Mouse (Mus musculus): Measurements from ENCODE around the gene Galc. TPM values are rescaled to one million over a fixed set of nuclear protein-coding genes. Genes with fewer than 3 reads are reported as not detected.

Galc gene
- polyA plus RNA-seq, 1 experiment from 2014 or later: 13.9 TPM

DNA sequence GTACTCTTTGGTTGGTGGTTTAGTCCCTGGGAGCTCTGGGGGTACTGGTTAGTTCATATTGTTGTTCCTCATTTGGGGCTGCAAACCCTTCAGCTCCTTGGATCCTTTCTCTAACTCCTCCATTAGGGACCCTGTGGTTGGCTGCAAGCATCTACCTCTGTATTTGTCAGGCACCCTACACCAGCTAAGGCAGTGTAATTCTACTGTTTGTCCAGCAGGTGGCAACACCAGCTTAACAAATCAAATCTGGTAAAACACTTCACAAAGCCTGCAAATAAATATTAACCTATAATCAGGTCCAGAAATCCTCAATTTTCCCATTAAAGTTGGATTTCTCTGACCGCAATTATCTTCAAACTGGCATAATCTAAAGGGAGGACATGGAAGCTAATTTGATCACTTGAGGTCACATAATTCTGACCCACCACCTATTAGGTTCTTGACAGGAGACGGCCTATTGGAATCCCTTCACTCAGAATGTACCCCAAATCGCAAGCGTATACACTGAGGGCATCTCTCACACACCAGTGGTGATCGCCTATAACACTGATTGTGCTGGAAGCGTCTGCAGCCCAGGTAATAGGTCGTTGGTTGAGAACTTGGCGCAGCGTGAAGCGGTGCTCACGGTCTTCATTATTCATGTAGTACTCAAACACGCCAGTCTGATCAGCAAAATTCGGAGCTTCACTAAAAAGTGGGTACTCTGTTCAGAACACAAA, 46.6 kb downstream of the Galc start:
- no peak overlapping the region for H3K4me3 ChIP-seq (replicated peaks; ENCODE audit: low read depth, low read length)
- peaks cover 7% of the 10 kb centered on the region; the same call in 1 of the 2 replicates for H3K4me1 ChIP-seq (ENCODE audit: control insufficient read depth, insufficient read depth, low read length)
- H3K27ac ChIP-seq (replicated peaks; ENCODE audit: low read depth, low read length): no peak overlapping the region
- H3K9ac ChIP-seq (replicated peaks; ENCODE audit: low read length): no peak overlapping the region
- peak; percentile 80 for DNase-seq
- peak; percentile 48; the same call in 1 of the 2 replicates for ATAC-seq (ENCODE audit: low FRiP score, low TSS enrichment)
- H3K27me3 ChIP-seq (ENCODE audit: control insufficient read depth, insufficient read depth, low read length): no peaks in the 10 kb centered on the region
- H3K4me2 ChIP-seq (ENCODE audit: low read length): no peak overlapping the region
- 0 out of 2 replicates have a peak, but pooled peaks cover 10% of the 10 kb centered on the region for H3K36me3 ChIP-seq (ENCODE audit: control insufficient read depth, insufficient read depth, low read length)
- 90% methylated on average over 13 of the region's 13 CpGs for WGBS
- no peaks in the 10 kb centered on the region for H3K9me3 ChIP-seq (ENCODE audit: control insufficient read depth, low read length)

GRCm38 (mm10) chr12:98210495-98210894, 48.8 kb downstream of the Galc start:
- no peaks in the 10 kb centered on the region for H3K27me3 ChIP-seq (ENCODE audit: control insufficient read depth, insufficient read depth, low read length)
- H3K9ac ChIP-seq (replicated peaks; ENCODE audit: low read length): no peak overlapping the region
- no peaks in the 10 kb centered on the region for H3K9me3 ChIP-seq (ENCODE audit: control insufficient read depth, low read length)
- H3K36me3 ChIP-seq (ENCODE audit: control insufficient read depth, insufficient read depth, low read length): peaks cover 16% of the 10 kb centered on the region; the same call in 1 of the 2 replicates
- no peak overlapping the region for H3K4me3 ChIP-seq (replicated peaks; ENCODE audit: low read depth, low read length)
- H3K4me2 ChIP-seq (ENCODE audit: low read length): no peak overlapping the region
- H3K4me1 ChIP-seq (ENCODE audit: control insufficient read depth, insufficient read depth, low read length): no peaks in the 10 kb centered on the region
- ATAC-seq (ENCODE audit: low FRiP score, low TSS enrichment): no peak
- no peak overlapping the region for H3K27ac ChIP-seq (replicated peaks; ENCODE audit: low read depth, low read length)
- WGBS: 93% methylated on average over 6 of the region's 6 CpGs
- no peak for DNase-seq

GRCm38 (mm10) chr12:98208104-98208503, 51.2 kb downstream of the Galc start:
- Histone ChIP-seq H3K4me3 (replicated peaks; ENCODE audit: low read depth, low read length) (no peak overlapping the region), H3K27me3 (ENCODE audit: control insufficient read depth, insufficient read depth, low read length) (no peaks in the 10 kb centered on the region), H3K4me1 (ENCODE audit: control insufficient read depth, insufficient read depth, low read length) (no peaks in the 10 kb centered on the region), H3K36me3 (ENCODE audit: control insufficient read depth, insufficient read depth, low read length) (peaks cover 12% of the 10 kb centered on the region; the same call in 1 of the 2 replicates), H3K9ac (replicated peaks; ENCODE audit: low read length) (no peak overlapping the region), H3K27ac (replicated peaks; ENCODE audit: low read depth, low read length) (no peak overlapping the region), H3K9me3 (ENCODE audit: control insufficient read depth, low read length) (no peaks in the 10 kb centered on the region), H3K4me2 (ENCODE audit: low read length) (no peak overlapping the region)
- no peak for DNase-seq
- 84% methylated on average over 10 of the region's 10 CpGs for WGBS
- ATAC-seq (ENCODE audit: low FRiP score, low TSS enrichment): no peak

DNA sequence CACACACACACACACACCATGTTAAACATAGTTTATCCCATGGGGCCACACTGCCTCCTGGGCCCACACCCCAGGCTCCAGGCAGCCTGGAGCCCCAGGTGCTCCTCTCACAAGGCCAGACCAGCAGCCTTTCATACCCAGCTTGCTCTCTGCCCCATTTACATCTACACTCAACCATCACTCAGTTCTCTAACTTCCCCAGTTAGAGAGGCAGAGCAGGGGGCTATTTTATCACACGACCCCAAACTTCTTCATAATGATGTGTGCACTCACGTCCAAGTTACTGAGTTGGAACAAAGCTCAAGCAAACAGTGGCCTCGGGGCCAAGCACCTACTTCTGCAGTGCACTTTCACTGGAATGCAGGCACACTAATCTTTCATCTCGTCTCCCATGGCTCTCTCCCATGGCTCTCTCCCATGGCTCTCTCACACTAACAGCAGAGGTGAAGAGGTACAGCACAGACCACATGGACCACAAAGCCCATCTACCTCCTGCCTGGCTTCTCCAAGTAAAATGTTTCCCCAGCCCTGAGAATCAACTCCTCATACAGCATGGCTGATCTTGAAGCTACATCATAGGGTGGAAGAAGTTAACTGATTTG, 53.7 kb downstream of the Galc start:
- Histone ChIP-seq H3K4me3 (replicated peaks; ENCODE audit: low read depth, low read length) (no peak overlapping the region), H3K4me1 (ENCODE audit: control insufficient read depth, insufficient read depth, low read length) (no peaks in the 10 kb centered on the region), H3K9ac (replicated peaks; ENCODE audit: low read length) (no peak overlapping the region), H3K4me2 (ENCODE audit: low read length) (no peak overlapping the region), H3K36me3 (ENCODE audit: control insufficient read depth, insufficient read depth, low read length) (peaks cover 14% of the 10 kb centered on the region; the same call in 1 of the 2 replicates), H3K27me3 (ENCODE audit: control insufficient read depth, insufficient read depth, low read length) (no peaks in the 10 kb centered on the region), H3K9me3 (ENCODE audit: control insufficient read depth, low read length) (no peaks in the 10 kb centered on the region), H3K27ac (replicated peaks; ENCODE audit: low read depth, low read length) (no peak overlapping the region)
- 70% methylated on average over 4 of the region's 4 CpGs for WGBS
- no peak for DNase-seq
- ATAC-seq (ENCODE audit: low FRiP score, low TSS enrichment): no peak

GRCm38 (mm10) chr12:98197401-98197800, 61.9 kb downstream of the Galc start:
- DNase-seq (no peak), ATAC-seq (ENCODE audit: low FRiP score, low TSS enrichment) (no peak)
- Histone ChIP-seq H3K9ac (replicated peaks; ENCODE audit: low read length) (no peak overlapping the region), H3K27ac (replicated peaks; ENCODE audit: low read depth, low read length) (no peak overlapping the region), H3K4me1 (ENCODE audit: control insufficient read depth, insufficient read depth, low read length) (no peaks in the 10 kb centered on the region), H3K4me3 (replicated peaks; ENCODE audit: low read depth, low read length) (no peak overlapping the region), H3K9me3 (ENCODE audit: control insufficient read depth, low read length) (no peaks in the 10 kb centered on the region), H3K36me3 (ENCODE audit: control insufficient read depth, insufficient read depth, low read length) (0 out of 2 replicates have a peak, but pooled peaks cover 2% of the 10 kb centered on the region), H3K27me3 (ENCODE audit: control insufficient read depth, insufficient read depth, low read length) (no peaks in the 10 kb centered on the region), H3K4me2 (ENCODE audit: low read length) (no peak overlapping the region)
- 81% methylated on average over 1 of the region's 1 CpGs for WGBS

- Histone ChIP-seq H3K9ac (replicated peaks; ENCODE audit: low read length) (no peak overlapping the region), H3K27me3 (ENCODE audit: control insufficient read depth, insufficient read depth, low read length) (no peaks in the 10 kb centered on the region), H3K4me1 (ENCODE audit: control insufficient read depth, insufficient read depth, low read length) (no peaks in the 10 kb centered on the region), H3K4me3 (replicated peaks; ENCODE audit: low read depth, low read length) (no peak overlapping the region), H3K27ac (replicated peaks; ENCODE audit: low read depth, low read length) (no peak overlapping the region), H3K9me3 (ENCODE audit: control insufficient read depth, low read length) (no peaks in the 10 kb centered on the region), H3K36me3 (ENCODE audit: control insufficient read depth, insufficient read depth, low read length) (no peaks in the 10 kb centered on the region), H3K4me2 (ENCODE audit: low read length) (no peak overlapping the region)
- WGBS: 93% methylated on average over 1 of the region's 1 CpGs
- DNase-seq: no peak
- no peak for ATAC-seq (ENCODE audit: low FRiP score, low TSS enrichment)
Observed at GRCm38 (mm10) chr12:98190201-98190600, 69.1 kb downstream of the Galc start.

- ATAC-seq (ENCODE audit: low FRiP score, low TSS enrichment) (no peak), DNase-seq (no peak)
- WGBS: 89% methylated on average over 9 of the region's 9 CpGs
- H3K4me1 ChIP-seq (ENCODE audit: control insufficient read depth, insufficient read depth, low read length): no peaks in the 10 kb centered on the region
- H3K27ac ChIP-seq (replicated peaks; ENCODE audit: low read depth, low read length): no peak overlapping the region
- H3K9me3 ChIP-seq (ENCODE audit: control insufficient read depth, low read length): no peaks in the 10 kb centered on the region
- H3K4me3 ChIP-seq (replicated peaks; ENCODE audit: low read depth, low read length): no peak overlapping the region
- no peak overlapping the region for H3K4me2 ChIP-seq (ENCODE audit: low read length)
- H3K36me3 ChIP-seq (ENCODE audit: control insufficient read depth, insufficient read depth, low read length): no peaks in the 10 kb centered on the region
- no peaks in the 10 kb centered on the region for H3K27me3 ChIP-seq (ENCODE audit: control insufficient read depth, insufficient read depth, low read length)
- no peak overlapping the region for H3K9ac ChIP-seq (replicated peaks; ENCODE audit: low read length)
Observed at GRCm38 (mm10) chr12:98189096-98189495, 70.2 kb downstream of the Galc start.

- H3K9me3 ChIP-seq (ENCODE audit: control insufficient read depth, low read length): no peaks in the 10 kb centered on the region
- H3K27ac ChIP-seq (replicated peaks; ENCODE audit: low read depth, low read length): no peak overlapping the region
- DNase-seq (no peak), ATAC-seq (ENCODE audit: low FRiP score, low TSS enrichment) (no peak)
- no peak overlapping the region for H3K4me3 ChIP-seq (replicated peaks; ENCODE audit: low read depth, low read length)
- WGBS: 87% methylated on average over 8 of the region's 8 CpGs
- no peaks in the 10 kb centered on the region for H3K4me1 ChIP-seq (ENCODE audit: control insufficient read depth, insufficient read depth, low read length)
- H3K27me3 ChIP-seq (ENCODE audit: control insufficient read depth, insufficient read depth, low read length): no peaks in the 10 kb centered on the region
- H3K4me2 ChIP-seq (ENCODE audit: low read length): no peak overlapping the region
- no peak overlapping the region for H3K9ac ChIP-seq (replicated peaks; ENCODE audit: low read length)
- H3K36me3 ChIP-seq (ENCODE audit: control insufficient read depth, insufficient read depth, low read length): no peaks in the 10 kb centered on the region
Observed at GRCm38 (mm10) chr12:98187186-98187899, 71.9 kb downstream of the Galc start.
